Mouse (Mus musculus): ENCODE measurements around the gene Fbxl7.

Gene Fbxl7

DNA sequence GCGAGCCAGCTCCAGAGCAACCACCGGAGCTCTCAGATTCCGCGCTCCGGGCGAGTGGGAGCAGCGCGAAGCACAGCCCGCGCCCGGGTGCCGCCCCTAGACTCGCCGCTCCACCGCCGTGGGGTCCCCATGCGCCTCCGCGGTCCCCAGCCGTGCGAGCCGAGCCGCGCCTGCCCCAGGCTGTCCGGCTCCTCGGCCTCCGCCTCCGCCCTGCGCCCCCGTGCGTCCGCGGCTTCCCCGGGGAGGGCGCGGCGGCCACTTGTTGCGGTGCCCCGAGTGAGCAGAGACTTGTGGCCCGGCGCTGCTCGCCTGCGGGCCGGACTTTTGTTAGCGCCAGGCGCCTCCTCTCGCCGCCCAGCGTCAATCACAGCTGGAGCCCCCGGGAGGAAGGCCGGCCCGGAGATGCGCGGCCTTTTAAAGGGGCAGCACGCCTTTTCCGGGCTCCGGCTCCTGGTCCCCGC is at the start of gene Fbxl7:
Gene Fbxl7, minus strand, starts transcription at position 330 of the 461 bp plus-strand sequence.
- DNase-seq (ENCODE audit: low spot score): no peak

DNA sequence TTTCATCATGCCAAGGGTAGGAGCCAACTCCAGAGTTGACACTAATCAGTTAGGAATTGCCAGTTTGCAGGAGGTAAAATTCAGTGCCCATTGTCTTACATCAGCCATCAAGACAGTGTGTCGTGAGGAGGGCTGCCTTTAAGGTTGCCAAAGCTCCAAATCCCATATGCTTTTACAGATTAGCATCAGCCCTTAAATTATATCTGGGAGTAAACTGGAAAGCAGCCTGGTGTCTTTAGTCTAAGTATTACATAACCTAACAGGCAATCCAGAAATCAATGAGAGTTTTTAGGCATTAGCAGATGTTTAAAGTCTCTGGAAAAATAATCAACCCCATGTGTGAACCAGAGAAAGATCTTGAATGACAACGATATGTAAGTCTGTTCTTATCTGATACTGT is 26.6 kb upstream of the Fbxl7 start:
- no peak for DNase-seq (ENCODE audit: low spot score)

DNA sequence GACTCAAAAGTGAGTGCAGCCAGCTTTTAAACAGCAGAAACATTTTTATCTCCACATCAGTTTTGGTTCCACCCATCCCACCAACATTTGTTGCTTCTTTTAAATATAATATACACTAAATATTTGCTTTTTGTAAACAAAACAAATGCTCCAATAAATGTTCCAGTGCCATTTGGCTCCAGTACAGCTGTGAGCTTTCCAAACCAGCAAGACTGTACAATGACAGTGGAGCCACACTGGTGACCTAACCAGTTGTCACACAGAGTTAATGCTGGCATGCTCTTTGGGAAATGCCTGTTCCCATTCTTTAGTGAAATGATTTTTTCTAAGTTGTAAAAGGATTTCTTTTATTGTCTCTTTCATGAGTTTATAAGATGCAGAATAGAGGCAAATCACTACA is 18.0 kb upstream of the Fbxl7 start:
- no peak for DNase-seq (ENCODE audit: low spot score)

DNA sequence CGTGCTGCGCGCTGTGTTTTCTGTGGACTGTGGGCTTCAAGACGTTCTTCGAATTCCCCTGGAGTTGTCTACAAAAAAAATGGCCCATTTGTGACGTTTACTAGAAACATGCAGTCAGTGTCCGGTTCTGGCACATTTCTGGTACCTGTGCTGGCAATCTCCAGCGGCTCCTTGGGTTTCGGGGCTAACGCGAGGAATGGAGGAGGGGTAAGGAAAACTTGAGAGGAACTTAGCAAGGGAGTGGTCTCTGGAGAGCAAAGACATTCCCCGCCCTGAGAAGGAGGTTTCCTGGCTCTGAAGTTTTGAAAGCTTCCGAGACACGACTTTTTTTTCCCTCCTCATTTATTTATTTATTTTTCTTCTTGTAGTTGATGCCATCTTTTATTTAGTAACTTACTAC is 381 bp upstream of the Fbxl7 start:
- DNase-seq (ENCODE audit: low spot score): no peak

DNA sequence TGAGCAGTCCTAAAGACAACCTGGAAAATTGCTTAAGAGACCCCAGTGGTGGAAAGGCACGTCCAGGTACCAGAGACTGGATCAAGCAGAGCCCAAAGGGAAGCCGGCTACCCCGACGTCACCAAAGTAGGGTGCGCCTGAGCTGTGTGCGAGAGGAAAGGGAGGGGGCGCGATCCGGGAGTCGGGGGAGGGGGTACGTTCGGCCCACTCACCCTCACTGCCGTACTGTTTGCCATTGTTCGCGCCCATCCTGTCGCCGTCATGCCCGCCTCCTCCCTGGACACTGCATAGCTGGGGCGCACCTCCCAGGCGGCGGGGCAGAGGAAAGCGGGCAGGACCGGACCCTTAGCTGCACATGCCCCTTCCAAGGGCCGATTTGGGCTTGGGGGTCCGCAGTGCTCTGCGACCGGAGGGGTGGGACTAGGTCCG is 565 bp downstream of the Fbxl7 start:
- DNase-seq (ENCODE audit: low spot score): no peak

DNA sequence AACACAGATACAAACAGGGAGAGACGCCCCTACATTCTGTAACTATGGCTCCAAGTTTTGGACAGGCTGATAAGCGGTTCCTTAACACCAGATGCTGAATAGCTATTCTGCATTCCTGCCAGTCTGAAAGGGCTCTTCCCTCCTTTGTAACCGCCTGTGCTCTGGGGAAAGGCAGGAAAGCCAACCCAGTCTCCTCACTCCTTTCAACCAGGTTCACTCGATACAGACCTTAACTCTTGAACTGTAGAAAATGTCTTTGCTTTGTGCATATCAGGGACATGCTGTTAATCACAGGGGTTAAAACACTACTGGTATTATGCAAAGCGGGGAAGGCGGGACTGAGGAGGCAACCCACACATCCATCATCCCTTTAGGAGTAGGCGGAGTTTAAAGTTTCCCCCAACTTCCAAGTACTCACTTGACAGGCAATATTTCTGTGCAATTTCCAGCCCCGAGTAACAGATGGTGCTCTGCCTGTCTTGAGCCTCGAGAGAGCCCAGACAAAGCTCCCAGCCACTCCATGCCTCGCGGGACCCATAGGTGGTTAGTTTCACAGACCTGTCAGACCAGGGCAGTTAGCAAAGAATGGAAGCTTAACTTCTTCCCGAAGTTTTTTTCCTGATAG is 1.2 kb downstream of the Fbxl7 start:
- DNase-seq (ENCODE audit: low spot score): no peak

DNA sequence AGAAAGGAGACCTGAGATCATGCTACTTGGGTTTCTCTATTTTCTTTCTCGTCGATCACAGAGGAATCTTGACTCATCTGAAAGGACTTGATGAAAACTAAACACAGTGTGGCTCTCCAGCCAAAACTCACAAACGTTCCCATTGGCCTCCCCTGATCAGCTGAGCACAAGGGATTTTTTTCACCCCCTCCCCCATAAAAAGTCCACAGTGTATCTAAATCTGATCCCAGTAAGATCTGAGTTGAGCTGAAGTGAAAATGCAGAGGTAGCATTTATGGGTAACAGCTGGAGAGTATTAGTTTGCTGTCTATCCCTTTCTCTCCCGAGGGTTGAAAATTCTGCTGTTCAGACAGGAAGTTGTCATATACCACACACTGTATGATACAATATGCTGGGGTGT is 2.2 kb downstream of the Fbxl7 start:
- DNase-seq (ENCODE audit: low spot score): no peak

DNA sequence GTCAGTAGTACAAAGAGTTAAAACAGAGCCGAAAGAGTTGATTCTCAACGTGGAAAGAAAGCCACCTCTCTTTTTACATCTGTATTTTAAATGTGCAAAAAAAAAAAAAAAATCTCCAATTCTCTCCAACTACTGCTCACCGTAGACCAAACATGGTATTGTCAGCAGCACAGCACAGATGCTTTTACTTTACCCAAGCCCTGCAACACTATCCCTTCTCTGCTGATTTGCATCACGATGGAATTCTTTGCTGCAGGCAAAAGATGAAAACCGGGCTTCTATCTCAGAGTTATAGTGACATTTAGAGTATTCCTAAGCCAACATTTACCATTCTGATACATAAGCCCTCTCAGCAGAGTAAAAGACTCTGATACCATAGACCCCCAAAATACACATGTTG is 5.4 kb downstream of the Fbxl7 start:
- no peak for DNase-seq (ENCODE audit: low spot score)

DNA sequence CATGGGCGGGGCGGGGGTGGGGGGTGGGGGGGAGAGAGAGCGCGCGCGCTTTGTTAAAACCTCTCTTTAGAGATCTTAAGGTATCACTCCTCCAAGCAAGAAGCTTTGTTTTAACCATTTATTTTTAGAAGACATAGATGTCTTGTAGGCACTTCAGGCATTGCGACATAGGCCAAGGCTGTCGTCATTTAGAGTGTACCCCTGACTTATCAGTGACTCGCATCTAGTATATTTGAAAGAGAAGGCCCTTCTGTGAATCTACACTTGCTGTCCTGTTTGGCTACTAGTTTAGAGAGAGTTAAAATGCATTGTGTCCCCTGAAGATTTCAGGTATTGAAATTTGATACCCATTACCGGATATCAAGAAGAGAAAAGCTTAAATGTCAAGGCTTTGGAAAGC is 7.2 kb downstream of the Fbxl7 start:
- no peak for DNase-seq (ENCODE audit: low spot score)

DNA sequence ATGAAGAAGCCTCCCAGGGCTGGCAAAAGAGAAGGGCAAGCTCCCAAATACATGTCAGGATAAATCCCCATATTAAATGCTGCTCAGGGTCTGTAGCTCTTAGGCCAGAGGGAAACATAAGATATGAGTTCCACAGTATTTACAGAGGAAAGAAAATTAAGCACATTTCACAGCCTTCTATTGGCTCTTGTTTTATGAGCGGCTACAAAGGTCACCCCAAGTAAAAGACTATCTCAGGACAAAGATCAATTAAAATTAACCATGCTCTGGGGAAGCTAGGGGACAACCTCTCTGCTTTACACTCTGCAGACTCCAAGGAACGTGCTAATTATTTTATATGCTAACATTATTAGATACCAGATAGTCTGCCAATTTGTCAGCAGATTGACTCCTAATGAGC is 9.4 kb downstream of the Fbxl7 start:
- no peak for DNase-seq (ENCODE audit: low spot score)

DNA sequence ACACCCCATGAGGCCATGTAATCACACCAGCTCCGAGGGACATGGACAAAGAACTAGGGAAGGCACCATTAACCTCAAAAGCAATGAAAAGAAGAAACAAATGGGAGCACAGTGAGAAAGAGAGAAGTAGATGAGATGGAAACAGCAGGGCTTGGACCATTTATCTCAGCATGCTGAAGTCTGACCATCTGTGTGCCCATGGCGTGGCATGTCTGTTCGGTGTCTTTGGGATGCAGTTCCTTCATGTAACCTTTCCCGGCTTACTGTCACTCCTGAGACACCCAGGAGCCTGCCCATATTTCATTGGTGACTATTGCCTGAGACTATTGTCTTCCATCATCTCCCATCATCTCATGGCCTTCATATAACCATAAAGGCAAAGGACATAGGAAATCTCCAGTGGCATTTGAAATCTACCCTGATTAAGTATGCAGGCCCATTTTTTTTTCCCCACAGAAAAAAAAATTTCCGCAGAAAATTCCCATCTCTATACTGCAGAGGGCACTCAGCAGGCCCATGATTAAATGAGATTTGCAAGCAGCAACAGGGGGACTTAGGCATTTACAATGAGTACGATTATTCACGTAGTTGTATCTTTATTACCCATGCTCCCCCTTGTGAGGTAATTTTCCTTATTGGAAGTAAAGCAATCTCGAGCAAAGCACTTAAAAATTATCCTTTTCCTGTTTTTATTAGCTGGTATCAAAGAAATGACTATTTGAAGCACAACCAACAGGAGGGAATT is 15.0 kb downstream of the Fbxl7 start:
- DNase-seq (ENCODE audit: low spot score): no peak

DNA sequence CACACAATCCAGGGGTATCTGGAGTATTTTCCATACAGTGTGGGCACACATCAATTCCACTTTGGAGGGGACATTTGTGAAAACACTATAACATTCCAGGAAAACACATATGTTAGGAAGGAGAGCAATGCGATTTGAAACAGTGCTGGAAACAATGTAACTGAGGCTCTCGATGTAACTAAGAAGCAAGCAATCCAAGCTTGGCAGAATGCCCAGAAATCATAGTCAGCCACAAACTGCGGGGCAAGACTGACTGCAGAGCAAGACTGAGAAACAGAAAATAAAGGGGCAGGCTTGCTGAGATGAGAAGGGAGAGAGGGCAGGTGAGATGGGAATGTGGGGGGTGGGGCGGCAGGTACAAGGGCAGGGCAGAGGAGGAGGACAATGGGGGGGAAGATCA is 19.7 kb downstream of the Fbxl7 start:
- DNase-seq (ENCODE audit: low spot score): no peak

DNA sequence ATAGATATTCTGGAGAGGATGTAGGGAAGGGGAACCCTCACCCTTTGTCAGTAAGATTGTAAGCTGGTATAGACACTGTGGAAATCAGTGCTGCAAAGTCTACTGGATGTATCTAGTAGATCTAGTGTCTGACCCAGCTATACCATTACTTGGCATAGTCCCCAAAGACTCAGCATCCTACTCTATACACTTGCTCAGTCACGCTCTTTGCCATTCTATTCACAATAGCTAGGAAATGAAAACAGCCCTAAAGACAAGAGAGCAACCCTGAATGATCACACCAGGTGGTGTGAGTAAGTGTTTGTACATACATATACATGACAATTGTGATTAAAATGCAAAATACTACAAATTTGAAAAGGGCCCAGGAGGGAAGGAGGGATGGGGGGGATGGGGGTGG is 23.1 kb downstream of the Fbxl7 start:
- DNase-seq (ENCODE audit: low spot score): no peak

DNA sequence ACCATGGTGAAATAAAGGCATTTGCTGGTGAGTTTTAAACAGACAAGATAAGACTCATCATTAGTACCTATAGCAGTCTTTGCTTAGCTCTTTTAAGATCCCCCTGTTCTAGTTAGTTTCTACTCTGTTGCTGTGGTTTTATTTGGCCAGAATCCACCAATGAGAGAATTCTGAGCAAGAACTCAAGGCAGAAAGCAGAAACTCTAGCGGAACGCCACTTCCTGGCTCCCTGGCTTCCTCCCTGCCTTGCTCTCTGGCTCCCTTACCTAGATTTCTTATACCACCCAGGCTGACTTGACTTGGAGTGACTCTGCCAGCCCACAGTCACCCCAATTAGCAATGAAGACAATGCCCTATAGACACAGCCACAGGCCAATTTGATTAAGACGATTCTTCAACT is 26.2 kb downstream of the Fbxl7 start:
- no peak for DNase-seq (ENCODE audit: low spot score)

DNA sequence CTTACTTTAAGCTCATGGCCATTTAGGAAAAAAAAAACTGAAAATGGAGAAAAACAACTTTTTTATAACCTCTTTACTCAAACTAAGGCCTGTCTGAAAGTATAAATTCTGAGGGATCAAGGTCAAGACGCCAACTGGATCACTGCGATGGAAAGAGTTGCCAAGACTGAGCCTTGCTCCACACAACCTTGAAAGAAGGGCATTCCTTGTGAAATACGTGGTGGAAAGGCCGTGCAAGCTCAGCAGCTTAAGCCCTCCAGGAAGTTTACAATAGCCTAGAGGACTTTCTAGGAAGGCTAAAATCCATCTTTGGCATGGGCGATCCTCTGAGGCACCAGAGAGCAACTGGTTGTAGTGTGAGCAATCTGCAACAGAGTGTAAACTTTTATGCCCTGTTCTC is 27.9 kb downstream of the Fbxl7 start:
- no peak for DNase-seq (ENCODE audit: low spot score)

DNA sequence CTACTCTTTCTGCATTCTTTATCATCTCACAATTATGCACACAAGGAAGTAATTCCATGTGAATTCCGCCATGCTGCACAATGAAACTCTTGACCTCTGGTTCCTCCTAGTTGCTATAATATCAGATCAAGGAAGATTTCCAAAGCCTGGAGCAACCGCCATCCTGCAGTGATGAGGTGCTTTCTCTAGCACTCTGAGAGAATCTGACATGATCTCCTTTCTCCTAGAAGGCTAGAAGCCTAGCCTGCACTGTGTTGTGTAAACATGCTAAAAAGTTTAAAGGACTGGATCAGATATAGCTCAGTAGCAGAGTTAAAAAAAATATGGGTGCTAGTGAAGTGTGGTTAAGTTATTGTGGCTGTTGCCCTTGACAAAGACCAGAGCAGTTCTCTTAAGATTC is 33.2 kb downstream of the Fbxl7 start:
- no peak for DNase-seq (ENCODE audit: low spot score)

DNA sequence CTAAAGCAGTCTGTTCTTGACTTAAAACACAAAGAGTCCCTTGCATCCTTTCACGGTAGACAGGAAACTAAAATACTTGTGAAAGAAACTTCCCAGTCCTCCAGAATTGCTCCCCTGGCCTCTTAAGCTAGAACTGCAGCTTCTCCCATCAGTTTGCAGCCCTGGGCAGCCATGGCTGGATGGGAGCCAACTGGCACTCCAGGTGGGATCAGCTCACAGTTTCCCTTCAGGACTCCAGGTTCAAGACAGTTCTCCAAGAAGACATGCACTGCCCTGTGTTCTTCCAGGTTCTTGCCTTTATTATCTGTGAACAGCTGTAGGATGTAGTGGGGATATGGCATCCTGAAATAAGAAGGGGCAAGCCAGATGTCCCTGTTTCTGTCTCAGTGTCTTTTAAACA is 45.8 kb downstream of the Fbxl7 start:
- DNase-seq (ENCODE audit: low spot score): no peak

DNA sequence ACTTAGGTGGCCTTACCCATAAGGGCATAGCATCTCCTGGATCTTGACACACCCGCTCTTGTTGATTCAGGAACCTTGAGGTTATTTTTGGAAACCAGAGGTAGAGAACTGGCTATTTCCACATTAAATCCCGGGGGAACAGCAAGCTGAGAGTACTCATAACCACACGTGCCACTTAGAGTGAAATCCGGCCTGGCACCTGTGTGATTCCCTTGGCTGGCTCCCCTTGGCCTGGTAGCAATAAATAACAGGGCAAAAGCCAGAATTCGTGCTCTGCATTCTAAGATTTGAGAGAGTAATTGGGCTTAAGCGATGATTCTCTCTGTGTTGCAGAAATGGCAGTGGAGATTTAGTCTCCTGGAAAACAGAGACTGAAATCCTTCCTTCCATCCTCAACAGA is 53.2 kb downstream of the Fbxl7 start:
- DNase-seq (ENCODE audit: low spot score): no peak

DNA sequence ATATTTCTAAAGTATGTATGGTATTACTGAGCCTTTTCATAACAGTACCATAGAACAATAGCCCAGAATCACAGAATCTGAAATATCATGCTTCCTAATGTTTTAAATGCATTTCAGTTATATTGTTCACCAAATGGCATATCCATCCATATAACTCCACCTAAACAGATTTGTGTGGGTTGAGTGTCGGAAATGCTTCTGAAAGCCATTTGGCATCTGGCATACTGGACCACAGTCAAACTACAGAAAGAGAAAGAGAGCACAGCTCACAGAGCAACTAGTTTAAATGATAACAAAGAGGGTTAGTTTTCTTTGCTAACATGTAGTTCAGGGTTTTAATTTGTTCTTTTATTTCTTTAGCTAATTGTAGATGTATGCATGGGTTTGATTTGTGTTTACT is 57.0 kb downstream of the Fbxl7 start:
- DNase-seq (ENCODE audit: low spot score): no peak

DNA sequence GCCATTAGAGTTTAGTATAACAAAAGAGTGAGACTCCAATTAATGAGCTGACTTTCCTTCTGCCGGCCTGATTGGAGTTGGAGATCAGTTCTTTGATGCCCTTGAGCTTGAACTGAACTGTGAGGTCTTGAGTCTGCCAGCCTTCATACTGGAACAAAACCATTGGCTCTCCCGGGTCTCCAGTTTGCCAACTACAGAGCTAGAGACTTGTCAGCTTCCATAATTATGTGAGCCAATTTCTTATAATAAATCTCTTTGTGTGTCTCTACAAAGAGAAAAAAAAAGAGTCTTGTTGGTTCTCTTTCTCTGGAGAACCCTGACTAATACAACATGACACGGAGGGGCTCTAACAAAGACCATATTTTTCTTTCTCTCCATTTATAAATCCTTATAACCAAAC is 58.2 kb downstream of the Fbxl7 start:
- no peak for DNase-seq (ENCODE audit: low spot score)

DNA sequence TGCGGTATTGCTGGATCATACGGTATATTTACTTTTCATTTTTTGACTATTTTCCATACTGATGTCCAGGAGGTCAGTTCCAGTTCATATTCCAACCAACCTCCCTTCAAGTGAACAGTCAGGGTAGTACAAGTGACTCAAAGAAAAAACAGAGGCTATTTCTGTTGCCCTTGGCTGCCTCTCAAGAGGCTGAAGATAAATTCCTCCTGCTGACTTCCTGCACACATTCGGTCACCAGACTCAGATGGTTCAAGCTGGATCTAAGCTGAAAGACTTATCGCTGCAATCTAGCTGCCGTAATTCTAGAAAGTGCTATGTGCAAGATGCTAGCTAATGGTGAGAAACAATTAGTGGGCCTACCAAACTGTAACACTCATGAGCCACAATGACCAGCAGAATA is 61.0 kb downstream of the Fbxl7 start:
- no peak for DNase-seq (ENCODE audit: low spot score)

DNA sequence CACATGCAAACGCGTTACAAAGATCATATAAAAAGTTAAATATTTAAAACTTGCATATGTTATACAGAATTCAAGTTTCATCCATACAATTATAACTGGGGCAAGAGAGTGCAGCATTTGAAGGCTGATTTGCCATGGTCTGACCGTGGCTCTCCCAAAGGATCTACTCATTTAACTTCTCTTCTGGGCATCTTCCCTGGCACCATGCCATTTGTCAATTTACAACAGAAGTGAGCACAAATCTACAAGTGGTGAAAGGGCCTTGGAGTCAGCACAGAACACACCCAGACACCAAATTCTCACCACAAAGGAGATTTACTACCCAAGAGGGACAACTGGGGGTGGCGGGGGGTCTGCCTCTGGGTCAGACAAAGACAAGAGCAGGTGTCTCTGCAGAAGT is 64.2 kb downstream of the Fbxl7 start:
- DNase-seq (ENCODE audit: low spot score): no peak

DNA sequence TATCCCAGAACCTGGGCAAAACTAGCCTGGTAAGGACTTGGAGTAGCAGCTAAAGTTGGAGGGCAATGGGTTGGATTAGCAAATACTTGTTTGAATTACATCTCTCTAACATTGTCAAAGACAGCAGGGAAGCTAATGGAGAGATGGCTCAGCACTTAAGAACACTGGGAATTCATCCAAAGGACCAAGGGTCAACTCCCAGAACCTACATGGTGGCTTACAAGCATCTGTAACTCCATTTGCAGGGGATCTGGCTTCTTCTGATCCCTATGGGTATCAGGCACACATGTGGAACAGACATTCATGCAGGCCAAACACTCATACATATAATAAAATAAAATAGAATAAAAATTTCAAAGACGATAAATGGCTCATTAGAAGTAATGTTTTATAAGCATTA is 78.4 kb downstream of the Fbxl7 start:
- no peak for DNase-seq (ENCODE audit: low spot score)

DNA sequence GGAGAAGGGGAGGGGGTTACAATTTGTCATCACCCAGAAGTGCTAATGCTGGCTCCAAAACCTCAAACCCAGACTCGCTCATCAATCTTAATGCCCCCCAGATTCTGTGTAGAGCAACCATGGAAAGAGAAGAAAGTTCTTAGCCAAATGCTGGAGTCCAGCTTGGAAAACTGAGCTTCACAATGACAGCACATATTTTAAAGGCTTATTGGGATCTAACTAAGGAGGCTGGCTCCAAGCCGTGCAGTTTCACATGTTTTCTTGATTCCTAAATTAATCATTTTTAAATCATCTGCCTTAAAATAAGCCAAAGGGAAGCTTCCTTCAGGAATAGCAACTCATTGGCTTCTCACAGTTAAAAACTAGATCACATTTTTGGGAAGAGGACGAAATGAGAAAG is 82.5 kb downstream of the Fbxl7 start:
- DNase-seq (ENCODE audit: low spot score): no peak

All from T-cell, adult 2 months (primary cell).